Mouse (Mus musculus): ENCODE results near the gene Otud5.
"Not testable (repeated sequence)": the region's sequence is repeated elsewhere in the genome, so short reads cannot be mapped to it uniquely, and the experiment has no call there.

Gene Otud5

DNA sequence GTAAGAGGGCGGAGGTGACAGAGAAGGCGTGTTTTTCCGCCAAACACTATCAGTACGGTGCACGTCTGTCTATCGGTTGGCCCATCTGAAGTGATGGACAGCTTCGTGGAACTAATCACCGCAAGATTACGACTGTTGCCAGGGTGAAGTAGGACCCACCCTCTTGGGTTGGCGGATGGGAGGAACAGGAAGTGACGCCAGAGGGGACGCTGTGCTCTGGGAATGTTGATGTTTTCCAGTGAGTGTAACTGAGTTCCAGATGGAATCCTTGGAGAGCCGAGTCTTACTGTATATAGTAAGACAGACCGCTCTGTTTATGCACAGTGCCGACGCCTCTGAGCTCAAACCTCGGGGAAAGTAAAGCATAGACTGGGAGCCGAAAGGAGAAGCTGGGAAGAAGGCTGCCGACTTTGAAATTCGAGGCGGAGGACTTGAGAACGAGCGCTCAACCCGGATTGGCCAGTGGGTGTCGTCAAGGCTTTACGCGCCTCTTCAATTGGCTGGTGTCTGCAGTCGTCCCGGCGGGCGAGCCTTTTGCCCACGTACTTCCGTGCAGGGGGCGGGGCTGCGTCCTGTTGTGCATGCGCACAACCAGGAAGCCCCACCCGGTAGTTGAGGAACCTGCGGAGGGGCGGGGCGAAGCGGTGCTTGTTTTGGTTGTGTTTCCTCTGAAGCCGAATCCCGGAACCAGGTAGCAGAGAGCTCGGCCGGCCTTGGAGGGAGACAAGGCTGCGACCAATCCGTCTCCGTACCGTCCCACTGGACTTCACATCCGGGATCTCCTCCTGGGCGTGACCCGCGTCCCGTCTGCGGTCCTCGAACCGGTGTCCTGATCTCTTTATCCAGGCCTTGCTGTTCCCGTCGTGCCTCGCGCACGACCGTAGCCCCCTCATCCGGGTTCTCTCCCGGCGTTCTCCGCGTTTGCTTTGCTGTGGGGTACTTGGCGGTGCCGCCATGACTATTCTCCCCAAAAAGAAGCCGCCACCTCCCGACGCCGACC lies at the start of gene Otud5:
Gene Otud5 (plus strand): TSS at position 202 of the 1,000 bp plus-strand sequence.
- DNase-seq (ENCODE audit: low read depth, low spot score) = peak; percentile 99

DNA sequence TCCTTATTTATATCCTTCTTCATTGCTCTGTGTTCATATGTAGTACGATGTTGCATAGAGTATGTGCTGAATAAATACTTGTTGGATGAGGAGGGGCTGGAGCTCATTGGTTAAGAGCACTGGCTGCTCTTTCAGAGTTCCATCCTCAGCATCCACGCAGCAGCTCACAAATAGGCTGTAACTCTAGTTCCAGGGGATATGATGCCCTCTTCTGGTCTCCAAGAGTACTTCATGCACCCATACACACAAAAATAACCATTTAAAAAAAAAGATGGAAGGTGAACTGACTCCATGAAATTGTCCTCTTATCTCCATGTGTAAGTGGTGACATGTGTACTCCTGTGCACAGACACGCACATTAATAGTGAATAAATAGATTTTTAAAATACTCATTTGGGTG lies 47.8 kb upstream of the Otud5 start:
- peak; percentile 58 for DNase-seq (ENCODE audit: low read depth, low spot score)

DNA sequence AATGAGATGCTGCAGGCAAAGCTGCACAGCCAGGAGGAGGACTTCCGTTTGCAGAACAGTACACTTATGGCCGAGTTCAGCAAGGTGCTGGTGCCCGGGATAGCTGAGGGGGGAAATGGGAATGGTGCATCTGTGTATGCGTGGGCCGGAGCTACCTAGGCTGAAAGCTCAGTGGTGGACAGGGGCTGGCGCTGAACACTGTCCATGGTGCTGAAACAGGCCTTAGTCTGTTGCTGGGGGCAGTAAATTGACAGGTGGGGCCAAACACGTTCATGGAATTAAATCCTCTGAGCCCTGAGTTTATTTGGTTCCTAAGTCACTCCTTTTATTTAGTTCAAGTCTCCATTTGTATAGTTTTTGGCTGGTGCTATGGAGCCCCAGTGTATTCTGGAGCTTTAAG lies 46.1 kb upstream of the Otud5 start:
- DNase-seq (ENCODE audit: low read depth, low spot score) = no peak

DNA sequence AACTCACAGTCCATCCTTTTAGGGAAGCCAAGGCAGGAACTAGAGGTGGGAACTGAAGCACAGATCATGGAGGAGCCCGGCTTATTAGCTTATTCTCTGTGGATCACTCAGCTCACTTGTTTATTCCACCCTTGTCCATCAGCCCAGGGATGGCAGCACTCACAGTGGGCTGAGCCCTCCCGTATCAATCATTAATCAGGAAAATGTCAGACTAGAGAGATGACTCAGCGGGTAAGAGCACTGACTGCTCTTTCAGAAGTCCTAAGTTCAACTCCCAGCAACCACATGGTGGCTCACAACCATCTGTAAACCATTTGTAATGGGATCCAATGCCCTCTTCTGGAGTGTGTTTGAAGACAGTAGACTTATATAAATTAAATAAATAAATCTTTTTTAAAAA lies 43.8 kb upstream of the Otud5 start:
- DNase-seq (ENCODE audit: low read depth, low spot score) = no peak

DNA sequence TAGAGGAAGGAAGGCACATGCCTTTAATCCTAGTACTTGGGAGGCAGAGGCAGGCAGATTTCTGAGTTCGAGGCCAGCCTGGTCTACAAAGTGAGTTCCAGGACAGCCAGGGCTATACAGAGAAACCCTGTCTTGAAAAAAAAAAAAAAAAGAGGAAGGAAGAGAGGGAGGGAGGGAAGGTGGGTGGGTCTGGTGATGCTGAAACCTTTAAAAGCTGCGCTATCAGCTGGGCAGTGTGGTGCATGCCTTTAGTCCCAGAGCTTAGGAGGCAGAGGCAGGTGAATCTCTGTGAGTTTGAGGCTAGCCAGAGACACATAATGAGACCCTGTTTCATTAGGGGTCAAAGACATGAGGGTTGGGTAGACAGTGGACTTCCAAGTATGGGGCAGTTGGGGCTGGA lies 39.0 kb upstream of the Otud5 start:
- not testable (repeated sequence) for DNase-seq (ENCODE audit: low read depth, low spot score)

DNA sequence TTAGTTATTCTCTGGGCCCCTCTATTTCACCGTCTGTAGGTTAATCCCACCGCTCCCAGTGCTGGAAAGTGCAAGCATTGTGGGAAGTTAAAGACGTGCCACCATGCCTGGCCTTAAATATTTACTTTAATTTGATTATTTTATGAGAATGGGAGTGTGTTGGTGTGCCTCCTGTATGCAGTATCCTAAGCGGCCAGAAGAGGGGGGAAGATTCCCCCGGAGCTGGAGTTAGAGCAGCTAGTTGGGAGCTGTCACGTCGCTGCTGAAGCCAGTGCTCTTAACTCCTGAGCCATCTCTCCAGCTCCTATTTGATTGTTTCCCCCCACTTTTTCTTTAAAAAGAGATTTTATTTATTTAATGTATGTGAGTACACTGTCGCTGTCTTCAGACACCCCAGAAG lies 26.1 kb upstream of the Otud5 start:
- DNase-seq (ENCODE audit: low read depth, low spot score) = not testable (repeated sequence)

DNA sequence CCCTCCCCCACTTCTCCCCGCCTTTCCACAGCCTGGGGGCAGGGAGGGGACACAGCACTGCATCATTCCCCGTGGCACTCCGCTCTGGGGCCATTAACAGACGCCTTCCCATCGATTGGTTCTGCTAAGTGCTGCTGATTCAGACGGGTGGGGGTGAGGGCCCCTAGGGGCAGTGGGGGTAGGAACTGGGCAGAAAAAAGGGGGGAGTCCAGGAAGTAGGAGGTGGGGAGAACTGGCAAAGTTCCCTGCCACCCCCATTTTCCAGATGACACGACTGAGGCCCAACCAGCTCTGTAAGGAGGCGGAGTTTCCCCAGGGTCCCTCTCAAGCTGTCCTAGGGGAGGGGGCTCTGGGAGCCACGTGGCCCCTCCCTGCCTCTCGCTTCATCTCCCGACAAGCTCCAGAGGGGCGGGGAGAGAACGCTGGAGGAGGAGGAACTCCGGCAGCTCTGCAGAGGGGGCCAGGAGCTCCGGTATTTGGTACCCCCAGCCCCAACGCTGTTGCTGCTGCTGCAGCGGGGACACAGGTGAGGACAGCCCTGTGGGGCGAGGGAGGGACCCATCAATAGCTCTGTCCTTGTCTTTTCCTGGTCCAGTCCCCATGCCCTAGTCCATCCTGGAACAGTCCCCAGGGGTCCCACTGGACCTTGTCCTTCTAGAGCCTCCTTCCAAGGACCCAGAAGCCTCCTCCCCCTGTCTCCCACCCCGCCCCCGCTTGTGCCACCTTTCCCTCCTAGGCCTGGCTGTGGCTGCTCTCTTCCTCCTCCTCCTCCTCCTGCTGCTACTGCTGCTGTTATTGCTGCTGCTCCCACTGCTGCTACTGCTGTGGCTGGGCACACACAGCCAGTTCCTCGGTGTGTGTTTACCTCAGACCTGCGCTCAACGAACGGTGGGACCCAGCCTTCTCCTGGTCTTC lies 19.0 kb upstream of the Otud5 start, which contains the start of gene Kcnd1:
Gene Kcnd1 (plus strand): TSS at position 425 of the 915 bp plus-strand sequence.
- DNase-seq (ENCODE audit: low read depth, low spot score) = peak; percentile 71

DNA sequence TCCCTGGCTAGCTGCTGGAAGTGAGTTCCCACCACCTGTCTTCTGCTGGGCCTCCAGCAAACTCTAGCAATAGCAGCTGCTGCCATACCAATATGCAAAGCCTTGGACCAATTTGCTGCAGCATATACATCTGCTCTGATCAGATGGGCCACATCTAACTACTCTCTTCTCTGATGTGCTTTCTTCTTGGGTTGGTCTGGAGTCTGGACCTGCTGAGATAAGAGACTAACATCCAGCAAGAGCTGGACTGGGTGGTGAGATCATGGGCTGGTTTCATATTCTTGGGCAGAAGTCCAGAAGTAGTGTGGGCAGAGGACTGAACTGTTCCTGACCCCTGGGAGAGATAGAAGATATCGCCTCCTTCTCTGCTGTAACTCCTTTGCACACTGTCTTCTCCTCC lies 4.0 kb upstream of the Otud5 start:
- no peak for DNase-seq (ENCODE audit: low read depth, low spot score)

DNA sequence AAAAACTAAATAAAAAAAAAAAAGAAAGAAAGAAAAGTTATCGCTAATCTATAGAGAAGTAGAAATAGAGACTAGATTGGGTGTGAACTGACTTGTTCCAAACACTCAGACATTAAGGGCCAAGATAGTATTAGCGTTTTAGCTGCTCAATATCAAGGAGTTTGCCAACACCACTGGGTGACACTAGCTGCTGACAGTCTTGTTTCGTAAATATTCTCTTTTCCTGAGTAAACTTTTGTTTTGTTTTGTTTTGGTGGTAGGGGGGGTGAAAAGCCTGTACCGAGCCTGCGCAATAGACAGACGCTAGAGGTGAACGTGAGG lies 362 bp upstream of the Otud5 start:
- no peak for DNase-seq (ENCODE audit: low read depth, low spot score)

DNA sequence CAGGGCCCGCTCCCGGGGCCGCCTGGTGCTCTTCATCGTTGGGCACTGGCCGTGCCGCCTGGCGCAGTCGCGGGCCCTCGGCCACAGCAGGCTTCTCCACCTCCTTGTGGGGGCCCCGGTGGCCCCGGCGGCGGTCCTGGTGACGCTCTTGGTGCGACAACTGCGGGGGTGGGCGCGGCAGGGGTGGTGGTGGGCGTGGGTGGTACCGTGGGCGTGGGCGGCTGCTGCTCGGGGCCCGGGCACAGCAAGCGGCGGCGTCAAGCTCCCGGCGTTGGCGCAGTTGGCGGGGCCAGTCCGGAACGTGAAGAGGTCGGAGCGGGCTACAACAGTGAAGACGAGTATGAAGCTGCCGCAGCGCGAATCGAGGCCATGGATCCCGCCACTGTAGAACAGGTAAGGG lies 1.2 kb downstream of the Otud5 start:
- DNase-seq (ENCODE audit: low read depth, low spot score) = no peak

DNA sequence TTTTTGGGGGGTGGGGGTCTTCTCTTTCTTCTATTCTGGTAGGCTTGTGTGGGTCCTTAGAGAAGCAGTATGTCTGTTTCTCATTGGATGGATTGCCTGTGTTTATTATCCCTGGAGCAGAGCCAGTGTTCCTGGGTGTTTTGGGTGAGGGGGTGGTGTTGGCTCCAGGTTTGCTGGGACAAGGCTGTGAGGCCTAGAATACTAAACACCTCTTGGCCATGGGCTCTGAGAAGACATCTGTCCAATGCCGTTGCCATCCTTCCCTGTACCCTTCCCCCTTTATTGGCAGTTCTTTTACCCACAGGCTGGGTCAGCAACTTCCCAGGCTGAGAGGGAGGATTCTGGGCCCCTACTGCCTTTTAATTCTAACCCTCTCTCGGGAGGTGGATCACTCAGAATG lies 6.7 kb downstream of the Otud5 start:
- peak; percentile 16 for DNase-seq (ENCODE audit: low read depth, low spot score)

DNA sequence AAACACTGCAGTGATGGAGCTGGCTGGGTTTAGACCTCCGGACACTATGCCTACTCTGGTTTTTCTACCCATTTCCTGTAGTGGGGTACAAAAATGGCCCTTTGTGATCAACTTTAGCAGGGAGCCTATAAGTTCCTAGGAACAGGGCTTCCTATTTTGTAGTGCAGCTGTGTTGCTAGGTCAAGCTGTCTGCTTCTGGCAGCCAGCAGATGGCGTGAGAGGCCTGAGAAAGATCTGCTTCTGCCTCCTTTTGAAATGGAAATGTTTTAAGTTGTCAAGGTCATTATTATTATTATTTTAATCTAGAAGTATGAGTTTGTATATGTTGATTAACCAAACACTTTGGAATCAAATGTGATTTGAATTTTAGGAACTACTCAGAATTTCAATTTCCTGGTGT lies 13.4 kb downstream of the Otud5 start:
- peak; percentile 67 for DNase-seq (ENCODE audit: low read depth, low spot score)

DNA sequence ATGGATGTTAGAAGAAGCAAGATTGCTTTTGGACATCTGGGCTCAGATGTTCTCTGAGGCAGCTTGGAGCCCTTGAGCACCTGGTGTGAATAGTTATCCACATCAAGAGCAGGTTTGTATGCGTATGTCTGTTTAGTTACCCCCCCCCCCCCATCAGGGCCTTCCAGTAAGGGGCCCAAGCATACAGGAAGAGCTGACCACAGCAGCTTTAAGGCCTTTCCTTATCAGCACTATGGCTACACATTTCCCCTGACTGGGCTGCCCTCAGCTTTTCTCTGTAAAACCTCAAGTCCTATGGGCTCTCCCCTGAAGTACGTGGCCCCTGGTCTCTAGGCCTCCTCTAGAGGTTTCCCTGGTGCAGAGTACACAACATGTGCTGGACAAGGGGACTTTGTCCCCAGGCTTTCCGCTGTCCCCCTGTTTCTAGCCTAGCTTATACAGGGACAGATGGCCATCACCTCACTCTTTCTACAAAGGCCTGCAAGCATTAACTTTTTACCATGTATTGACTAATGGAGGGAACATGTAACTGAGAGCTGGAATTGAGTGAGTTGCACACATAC lies 18.1 kb downstream of the Otud5 start:
- no peak for DNase-seq (ENCODE audit: low read depth, low spot score)

DNA sequence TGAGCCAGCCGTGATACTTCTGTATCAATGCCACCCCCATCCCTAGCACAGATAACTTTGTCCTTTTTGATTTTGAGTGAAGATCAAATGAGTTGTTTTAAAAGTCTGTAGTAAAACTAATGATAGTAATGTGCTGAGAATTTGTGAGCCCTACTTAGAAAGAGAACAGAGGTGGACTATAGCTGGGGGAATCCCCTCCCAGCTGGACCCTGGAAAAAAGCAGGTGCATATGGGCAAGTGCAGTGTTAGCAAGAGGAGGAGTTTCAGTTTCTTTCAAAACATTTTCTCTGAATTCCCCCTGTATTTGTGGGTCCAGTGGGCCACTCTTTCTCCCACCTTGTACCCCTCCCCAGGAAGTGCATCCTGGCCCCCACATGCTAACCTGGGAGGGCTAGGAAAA lies 22.0 kb downstream of the Otud5 start:
- no peak for DNase-seq (ENCODE audit: low read depth, low spot score)

DNA sequence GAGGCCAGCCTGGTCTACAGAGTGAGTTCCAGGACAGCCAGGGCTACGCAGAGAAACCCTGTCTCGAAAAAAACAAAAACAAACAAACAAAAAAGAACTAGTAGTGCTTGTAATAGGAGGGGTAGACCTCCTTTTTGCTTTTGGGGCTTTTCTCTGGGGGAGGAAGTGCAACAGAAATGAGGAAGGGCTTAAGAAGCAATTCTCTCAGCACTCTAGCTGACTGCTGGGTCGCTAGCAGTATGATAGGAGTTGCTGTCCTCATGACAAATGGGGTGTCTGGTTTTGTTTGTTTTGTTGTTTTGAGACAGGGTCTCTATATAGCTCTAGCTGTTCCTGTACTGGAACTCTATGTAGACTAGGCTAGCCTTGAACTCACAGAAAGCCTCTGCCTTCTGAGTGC lies 23.4 kb downstream of the Otud5 start:
- no peak for DNase-seq (ENCODE audit: low read depth, low spot score)

DNA sequence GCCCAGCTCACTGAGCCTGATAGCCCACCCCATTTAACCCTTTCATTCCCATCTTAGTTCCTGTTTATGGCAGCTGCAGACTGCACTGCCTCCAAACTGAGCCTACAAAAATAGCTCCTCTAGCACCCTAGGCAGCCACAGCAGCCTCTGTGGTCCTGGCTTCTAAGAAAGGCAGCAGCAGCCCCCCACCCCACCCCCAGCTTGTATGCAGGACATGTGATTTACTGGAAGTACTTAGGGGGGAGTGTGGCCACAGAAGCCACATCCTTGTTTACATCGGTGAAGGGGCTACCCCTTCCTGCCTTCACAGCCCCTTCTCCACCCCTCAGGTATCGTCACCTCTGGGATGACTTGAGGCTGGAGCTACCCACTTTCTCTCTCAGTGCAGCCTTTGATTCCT lies 24.2 kb downstream of the Otud5 start:
- no peak for DNase-seq (ENCODE audit: low read depth, low spot score)

DNA sequence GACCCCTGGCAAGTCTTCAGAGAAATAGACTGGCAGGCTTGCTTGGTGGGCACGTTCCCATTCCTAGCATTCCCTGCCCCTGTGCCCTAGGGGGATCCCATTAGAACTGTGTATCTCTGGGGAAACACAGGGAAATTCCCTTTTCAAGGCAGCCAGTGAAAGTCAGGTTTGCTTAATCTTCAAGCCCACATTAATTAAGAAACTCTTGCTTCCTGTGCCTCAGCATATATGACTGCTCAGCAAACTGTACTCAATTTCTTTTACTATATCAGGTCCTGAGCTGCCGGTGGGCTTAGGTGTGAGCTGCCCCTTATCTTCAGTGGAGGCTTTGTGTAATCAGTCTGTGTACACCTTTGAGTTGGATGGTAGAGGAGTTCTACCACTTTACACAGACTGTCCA lies 24.6 kb downstream of the Otud5 start:
- DNase-seq (ENCODE audit: low read depth, low spot score) = no peak

DNA sequence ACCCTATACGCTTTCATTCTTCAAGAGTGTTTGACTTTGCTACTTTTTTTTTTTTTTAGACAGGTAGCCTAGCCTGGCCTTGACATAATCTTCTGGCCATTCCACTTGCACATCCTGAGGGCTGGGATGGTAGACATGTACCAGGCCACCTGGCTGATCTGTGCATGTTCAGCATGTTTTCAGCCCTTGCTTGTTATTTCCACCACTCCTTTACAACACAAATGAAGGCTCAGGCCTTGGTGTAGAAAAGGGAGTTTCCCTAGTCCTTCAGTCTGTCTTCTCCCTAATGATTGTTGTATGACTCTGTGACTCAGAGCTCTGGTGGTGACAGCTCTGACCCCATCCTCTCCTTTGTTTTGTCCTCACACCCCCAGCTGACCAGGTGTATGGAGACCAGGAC lies 26.0 kb downstream of the Otud5 start:
- DNase-seq (ENCODE audit: low read depth, low spot score) = no peak

DNA sequence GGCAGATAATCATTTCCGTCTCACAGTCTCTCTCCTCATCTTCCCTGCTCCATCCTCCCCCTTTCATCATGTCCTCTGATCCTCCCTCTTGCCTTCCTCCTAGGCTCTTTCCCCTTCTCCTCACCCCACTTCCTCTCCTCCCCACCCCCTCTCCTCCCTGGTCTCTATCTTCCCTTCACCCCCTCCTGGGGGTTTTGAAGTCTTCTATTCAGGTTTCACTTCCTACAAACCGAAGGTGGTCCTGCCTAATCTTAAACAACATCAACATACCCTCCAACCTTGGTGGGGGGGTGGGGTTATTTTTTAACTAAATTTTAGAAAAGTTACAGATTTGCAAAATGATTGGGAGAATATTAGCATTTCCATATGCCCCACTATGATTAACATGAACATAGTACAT lies 27.3 kb downstream of the Otud5 start:
- DNase-seq (ENCODE audit: low read depth, low spot score) = no peak

DNA sequence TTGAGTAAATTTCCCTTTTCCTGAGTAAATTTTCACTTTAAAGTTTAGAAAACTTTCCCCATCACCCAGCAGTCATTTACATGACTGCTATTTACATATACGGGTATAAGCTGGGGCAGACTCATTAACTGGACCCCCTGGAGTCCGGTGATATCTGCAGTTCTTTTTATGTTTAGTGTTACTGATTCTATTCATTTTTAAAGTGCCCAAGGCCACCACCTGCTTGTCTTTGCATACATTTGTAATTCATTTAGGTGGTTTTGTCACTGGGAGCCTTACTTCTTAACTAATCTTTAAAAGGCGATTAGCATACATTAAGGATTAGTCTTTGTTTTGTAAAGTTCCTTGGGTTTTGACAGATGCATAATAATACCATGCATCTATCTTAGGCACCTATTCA lies 28.7 kb downstream of the Otud5 start:
- no peak for DNase-seq (ENCODE audit: low read depth, low spot score)

DNA sequence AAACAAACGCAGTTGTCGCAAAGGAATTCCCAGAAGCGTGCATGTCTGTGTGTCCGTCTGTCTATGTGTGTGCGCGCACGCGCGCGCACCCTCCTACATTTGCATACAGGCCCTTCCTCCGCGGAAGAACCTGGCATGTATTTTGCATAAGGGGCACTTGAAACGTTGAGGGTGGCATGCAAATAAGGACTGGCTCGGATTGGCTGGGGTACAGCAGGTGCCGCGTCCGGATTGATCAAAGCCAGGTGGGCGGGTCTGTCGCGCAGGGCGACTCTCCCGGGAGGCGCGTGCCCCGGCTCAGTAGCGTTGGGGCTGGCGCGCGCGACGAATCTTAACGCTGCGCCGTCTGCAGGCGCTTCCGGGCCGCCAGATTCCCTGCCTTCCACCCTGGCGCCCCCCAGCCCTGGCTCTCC lies 36.8 kb downstream of the Otud5 start, which contains the start of gene Pim2:
Gene Pim2 (plus strand): TSS at position 256 of the 413 bp plus-strand sequence.
- peak; percentile 97 for DNase-seq (ENCODE audit: low read depth, low spot score)

DNA sequence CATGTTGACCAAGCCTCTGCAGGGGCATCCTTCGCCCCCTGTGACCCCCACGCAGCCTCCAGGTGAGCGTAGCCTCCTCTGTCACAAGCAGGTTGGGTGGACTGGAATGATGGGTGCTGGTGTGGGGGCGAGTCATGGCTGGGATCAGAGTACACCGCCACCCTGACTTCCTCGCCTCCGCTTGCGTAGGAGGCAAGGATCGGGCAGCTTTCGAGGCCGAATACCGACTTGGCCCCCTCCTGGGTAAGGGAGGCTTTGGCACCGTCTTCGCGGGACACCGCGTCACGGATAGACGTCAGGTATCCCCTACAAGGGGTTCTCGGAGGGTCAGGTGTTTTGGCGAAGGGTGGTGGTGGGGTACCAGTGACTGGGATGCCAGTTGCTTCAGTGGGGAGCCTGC lies 37.3 kb downstream of the Otud5 start:
- peak; percentile 34 for DNase-seq (ENCODE audit: low read depth, low spot score)

Measured in brain, adult 2 months (tissue).